Mouse (Mus musculus): Measurements from ENCODE around the gene 2610301B20Rik.
"Not testable (repeated sequence)": the region's sequence is repeated elsewhere in the genome, so short reads cannot be mapped to it uniquely, and the experiment has no call there.

The 2610301B20Rik gene

DNA sequence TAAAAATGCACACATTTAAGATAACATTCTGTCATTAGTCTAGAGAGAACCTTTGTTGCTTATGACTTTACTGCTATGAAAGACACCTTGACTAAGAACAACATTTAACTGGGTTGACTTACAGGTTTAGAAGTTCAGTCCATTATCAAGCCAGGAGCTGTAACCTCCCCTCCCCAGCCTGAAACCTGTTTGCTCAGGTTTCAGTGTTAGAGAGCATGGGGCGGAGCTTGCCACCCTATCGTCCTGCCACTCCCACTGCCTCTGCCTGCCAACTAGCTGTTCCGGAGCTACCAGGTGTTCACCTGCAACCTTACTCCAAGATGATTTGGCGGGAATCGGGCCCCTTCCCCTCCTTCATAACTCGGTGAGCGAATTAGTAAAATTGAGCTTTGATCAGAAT lies 37.1 kb downstream of the 2610301B20Rik start:
- not testable (repeated sequence) for DNase-seq (ENCODE audit: low spot score in 2 of 2)

DNA sequence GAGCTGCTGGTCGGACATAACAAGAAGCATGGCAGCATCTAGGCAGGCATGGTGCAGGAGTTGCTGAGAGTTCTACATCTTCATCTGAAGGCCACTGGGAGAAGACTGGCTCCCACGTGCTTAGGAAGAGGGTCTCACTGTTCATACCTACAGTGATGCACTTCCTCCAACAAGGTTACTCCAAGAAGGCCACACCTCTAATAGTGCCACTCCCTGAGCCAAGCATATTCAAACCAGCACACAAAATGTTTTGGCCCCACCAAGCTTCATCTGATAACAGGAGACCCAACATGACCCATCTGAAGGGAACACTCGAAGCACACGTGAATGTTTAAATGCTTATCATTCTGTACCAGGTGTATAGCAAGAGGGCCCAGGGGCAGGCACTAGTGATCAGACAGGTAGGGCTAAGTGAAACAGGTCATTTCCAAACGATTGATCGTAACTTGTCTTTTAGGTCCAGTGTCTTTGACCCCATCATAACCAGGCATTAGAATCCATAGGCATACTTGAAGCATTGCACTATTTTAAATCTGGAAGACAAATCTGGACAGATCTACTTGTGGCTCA lies 37.7 kb downstream of the 2610301B20Rik start:
- DNase-seq (ENCODE audit: low spot score in 2 of 2), result no peak

DNA sequence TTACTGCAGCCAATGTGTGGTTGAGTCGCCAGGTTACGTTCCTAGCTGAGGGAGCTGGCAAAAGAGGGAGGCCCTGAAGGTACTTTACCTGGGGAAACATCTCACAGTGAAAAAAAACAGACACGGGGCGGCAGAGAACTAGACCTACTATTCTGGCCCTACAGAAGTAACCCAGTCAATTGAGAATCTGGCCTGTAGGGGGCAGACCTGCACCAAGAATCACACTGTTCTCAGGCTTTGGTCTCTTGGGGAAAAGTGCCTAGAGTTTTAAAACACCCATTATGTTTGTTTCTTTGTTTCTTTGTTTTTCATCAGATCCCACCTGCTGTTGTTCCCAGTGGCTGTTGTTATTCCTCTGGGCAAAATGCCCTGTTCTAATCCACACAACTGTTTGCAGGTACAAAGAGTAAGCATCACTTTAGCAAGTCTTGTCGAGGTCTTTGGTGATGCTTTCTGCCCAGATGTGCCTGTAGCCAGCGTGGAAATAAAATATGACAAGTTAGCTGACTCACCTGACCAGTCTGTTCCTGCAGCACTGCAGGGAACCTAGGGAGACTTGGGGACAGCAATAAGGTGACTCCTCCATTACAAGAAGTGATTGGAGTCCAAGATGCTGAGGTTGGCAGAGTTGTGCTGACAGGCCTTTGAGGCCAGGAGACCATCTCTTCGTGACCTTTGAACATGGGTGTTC lies 38.5 kb downstream of the 2610301B20Rik start:
- DNase-seq (ENCODE audit: low spot score in 2 of 2), result peak; percentile 73 to 89

DNA sequence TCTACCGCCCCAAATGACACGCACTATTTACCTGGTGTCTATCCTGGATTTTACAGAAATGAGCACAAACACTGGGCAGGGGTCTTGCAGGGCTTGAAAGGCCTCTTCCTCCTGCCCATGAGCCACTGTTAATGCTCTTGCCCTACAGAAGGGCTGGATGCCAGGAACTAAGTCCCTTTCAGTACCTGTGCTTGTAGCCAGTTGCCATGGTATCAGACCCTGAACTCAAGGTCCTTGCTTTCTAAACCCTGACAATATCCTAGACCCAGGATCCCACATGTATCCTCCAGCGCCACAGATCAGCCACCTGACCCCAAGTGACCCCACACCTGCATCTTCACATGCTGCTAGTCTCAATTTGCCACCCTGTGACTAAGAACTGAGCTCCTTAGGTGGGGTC lies 39.1 kb downstream of the 2610301B20Rik start:
- no peak for DNase-seq (ENCODE audit: low spot score in 2 of 2)

DNA sequence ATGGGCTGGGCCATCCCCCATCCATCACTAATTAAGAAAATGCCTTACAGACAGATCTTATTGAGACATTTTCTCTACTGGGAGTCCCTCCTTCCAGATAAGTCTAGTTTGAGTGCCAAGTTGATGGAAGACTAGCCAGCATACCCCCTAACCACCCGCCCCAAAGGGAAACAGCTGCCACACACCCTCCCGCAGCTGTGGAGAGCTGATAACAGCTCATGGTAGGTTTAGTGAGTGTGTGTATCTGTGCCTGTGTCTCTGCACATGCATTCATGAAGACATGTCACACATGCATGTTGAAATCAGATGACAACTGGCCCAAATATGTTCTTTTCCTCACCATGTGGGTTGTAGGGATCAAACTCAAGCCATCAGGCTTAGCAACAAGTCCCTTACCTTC lies 40.5 kb downstream of the 2610301B20Rik start:
- no peak for DNase-seq (ENCODE audit: low spot score in 2 of 2)

DNA sequence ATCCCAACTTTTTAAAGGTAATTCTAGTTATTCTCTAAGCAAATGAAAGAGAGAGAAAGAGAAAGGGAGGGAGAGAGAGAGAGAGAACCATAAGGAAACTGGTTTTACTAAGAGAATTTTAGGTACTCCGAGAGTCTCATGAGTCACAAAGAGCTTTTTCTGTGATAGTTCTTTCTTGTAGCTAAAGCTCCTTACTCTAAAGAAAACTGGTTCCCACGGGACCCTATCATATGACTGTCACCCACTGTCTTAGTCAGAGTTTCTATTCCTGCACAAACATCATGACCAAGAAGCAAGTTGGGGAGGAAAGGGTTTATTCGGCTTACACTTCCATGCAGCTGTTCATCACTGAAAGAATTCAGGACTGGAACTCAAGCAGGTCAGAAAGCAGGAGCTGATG lies 41.0 kb downstream of the 2610301B20Rik start:
- DNase-seq (ENCODE audit: low spot score in 2 of 2), result peak in 1 of 2 experiments; percentile 53

DNA sequence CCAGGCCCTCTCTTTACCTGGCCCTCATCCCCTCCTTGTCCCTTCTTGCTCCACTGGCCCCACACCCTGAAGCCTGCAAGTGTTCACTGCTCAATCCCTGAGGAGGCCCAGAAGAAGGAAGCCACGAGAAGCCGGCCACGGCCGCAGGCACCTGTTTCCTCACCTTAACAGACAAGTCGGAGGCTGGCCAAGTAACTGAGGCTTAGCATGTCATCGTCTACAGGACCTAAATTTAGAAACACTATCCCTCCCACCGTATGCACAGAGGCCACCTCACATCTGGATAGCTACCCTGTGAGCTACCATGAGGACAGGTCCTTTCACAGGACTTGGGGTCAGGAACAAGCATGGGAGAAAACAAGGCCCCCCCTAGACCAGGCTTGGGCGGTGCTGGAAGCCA lies 44.1 kb downstream of the 2610301B20Rik start:
- no peak for DNase-seq (ENCODE audit: low spot score in 2 of 2)

DNA sequence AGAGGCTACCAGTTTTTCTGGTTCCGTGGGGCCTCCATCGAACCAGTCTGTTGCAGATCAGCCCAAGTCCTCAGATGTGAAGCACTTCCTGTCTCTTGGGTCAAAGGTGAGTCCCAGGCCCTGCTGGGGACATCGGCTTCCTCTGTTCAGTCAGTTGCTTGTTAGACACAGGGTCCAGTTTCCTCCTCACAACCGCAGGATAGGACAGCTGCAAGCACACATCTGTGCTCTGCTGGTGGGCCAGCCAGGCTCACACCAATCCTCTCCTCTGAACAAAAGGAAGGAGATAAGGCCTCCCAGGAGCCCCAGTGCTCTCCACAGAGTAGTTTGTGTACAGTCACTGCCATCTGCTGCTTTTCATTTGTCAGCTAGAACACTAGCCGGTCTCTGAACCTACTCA lies 44.8 kb downstream of the 2610301B20Rik start:
- DNase-seq (ENCODE audit: low spot score in 2 of 2), result peak in 1 of 2 experiments; percentile 16

DNA sequence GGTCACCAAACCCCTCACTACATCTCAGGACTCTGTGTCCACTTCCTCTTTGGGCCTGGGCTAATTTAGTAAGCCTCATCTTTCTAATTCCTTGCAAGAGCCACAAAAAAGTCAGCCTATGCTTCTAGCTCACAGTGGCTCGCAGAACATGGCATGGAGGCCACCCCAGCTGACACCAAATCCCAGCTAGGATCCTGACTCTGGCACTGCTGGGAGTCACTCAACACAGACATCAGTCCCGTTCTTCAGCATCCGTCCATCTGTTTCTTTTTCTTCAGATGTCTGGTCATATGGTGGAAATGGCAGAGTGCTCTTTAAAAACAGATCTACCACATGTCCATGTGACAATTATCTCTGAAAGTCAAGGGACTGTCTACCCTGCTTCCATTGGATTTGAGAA lies 45.2 kb downstream of the 2610301B20Rik start:
- no peak for DNase-seq (ENCODE audit: low spot score in 2 of 2)

DNA sequence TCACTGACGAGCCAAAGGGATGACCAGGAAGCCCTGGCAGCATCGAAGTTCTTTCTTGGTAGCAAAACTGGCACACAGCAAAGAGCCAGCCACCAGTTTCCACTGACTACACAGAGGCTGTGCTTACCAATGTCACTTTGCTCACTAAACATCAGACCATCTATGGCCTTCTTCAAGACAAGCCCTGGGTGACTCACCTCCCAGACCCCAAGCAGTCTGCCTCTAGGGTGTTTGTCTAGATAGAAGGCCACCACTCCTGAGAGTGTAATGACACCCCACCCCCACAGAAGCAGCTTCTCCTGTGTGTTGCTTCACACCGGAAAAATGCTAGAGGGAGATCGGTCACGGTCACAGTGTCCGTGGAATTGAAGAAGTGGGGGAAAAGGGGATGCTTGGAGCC lies 45.7 kb downstream of the 2610301B20Rik start:
- DNase-seq (ENCODE audit: low spot score in 2 of 2), result no peak

DNA sequence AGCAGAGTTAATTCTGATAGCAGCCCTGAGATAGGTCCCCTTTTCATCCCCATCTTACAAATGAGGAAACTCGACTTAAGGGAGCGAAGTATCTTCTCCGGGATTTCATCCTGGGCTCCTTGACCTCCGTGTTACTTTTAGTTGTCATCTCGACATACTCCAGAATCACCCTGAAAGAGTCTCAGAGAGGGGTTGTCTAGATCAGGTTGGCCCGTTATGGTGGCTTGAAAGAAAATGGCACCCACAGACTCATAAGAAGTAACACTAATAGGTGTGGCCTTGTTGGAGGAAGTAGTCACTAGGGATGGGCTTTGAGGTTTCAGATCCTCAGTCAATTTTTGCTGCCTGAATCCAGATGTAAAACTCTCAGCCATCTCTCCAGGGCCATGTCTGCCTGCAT lies 46.3 kb downstream of the 2610301B20Rik start:
- DNase-seq (ENCODE audit: low spot score in 2 of 2), result no peak

DNA sequence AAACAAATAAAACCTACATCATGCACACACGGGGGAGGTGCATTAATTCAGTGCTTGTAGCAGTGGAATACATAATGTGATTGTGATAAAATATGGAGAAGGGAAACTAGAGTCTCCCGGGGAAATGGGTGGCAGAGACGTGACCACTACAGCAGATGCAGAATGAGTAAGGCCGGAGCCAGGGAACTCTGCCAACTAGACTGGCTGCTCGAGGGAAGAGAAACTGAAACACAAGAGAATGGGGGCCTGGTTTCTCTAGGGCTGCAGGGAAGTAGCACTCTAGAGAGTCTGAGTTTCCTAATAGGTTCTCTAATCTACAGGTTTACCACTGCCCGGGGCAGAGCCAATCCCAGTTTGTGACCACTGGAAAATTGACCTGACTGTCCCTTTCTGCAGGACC lies 48.9 kb downstream of the 2610301B20Rik start:
- DNase-seq (ENCODE audit: low spot score in 2 of 2), result peak in 1 of 2 experiments; percentile 24

DNA sequence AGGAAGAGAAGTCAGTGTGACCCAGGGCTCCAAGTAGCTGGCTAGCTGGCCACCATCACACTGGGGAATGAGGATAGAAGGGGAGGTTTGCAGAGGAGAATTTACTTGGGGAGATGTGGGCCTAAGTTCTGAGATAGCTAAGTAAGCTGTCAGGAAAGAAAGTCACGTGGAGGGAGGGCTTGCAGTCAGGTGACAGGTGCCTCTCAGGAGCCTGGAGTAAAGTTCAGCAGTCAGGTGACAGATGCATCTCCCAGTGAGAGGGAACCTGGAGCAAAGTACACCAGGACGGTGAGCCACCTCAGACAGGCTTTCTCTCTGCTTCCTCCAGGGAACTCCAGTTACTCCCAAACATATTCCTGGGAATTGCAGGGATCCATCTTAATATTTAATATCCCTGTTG lies 49.8 kb downstream of the 2610301B20Rik start:
- no peak for DNase-seq (ENCODE audit: low spot score in 2 of 2)

DNA sequence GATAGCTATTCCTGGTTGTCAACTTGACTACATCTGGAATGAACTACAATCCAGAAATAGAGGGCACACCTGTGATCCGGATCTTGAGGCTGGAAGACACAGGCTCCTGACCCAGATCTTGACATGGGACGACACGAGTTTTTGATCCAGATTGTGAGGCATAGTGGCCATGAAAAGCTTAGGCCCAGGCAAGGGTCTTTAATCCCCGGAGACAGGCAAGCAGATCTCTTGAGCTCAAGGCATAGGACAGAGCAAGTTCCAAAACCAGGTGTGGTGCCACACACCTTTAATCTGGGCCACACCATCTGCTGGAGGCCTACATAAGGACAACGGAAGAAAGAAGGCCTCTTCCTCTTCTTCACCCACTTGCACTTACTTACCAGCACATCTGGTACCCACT lies 50.2 kb downstream of the 2610301B20Rik start:
- DNase-seq (ENCODE audit: low spot score in 2 of 2), result no peak

DNA sequence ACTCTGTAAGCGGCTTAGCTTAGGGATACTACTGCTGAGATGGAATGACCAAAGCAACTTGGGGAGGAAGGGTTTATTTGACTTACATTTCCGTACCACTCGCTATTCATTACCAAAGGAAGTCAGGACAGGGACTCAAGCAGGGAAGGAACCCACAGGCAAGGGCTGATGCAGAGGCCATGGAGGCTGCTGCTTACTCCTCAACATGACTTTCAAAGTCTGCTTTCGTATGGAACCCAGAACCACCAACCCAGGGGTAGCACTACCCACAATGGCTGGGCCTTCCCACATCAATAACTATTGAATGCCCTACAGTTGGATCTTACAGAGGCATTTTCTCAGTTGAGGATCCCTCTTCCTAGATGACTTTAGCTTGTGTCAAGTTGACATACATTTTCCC lies 52.1 kb downstream of the 2610301B20Rik start:
- no peak for DNase-seq (ENCODE audit: low spot score in 2 of 2)

DNA sequence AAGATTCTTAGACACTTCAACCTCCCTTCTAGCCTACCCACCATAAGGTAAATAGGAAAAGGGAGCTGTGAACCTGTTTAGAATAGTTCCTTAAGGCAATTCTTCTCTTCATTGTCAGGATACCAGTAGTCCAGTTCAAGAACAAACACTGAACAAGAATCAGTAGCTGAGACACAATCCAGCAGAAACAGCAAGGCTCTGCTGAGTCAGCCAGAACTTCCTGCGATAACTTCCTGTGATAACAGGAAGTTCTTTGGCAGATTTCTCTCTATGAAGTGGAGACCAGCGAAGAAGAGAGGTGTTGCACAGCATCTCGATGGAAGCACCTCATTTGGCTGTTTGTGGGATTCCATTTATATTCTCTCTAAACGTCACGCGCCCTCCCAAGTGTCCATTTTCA lies 53.9 kb downstream of the 2610301B20Rik start:
- no peak for DNase-seq (ENCODE audit: low spot score in 2 of 2)

DNA sequence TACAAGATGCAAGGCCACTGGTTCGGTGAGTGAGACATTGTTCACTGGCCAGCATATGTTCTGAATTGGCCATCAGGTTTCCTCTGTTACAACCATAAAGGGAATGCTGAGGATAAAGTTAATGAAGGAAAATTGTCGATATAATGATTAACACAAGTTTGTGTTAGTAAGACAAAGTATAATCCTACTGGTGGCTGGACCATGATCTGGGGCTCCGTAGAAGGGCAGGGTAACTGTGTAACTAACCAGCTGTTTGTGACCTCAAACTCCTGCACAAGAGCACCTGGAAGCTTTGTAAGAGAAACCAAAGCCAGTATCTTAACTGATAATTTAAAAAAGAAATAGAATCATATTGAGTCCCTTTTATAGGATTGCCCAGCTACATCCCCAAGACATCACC lies 55.4 kb downstream of the 2610301B20Rik start:
- DNase-seq (ENCODE audit: low spot score in 2 of 2), result no peak

DNA sequence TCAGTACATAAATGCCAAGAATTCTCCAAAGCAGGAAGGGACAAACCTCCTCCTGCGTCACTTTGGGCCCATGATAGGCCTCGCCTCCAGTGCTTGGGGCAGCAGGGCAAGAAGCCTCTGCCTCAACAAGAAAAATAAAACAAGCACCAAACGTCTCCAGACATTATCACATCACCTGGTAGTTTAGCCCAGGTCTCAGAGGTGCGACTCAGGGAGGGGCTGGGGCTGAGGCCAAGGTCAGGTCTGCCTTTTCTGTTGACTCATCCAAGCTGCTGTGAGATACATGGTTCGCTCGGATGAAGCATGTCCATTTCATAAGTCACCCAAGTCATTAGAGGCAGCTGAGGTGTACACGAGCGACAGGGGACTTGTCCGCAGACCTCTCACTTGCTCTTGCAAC lies 56.7 kb downstream of the 2610301B20Rik start:
- no peak for DNase-seq (ENCODE audit: low spot score in 2 of 2)

DNA sequence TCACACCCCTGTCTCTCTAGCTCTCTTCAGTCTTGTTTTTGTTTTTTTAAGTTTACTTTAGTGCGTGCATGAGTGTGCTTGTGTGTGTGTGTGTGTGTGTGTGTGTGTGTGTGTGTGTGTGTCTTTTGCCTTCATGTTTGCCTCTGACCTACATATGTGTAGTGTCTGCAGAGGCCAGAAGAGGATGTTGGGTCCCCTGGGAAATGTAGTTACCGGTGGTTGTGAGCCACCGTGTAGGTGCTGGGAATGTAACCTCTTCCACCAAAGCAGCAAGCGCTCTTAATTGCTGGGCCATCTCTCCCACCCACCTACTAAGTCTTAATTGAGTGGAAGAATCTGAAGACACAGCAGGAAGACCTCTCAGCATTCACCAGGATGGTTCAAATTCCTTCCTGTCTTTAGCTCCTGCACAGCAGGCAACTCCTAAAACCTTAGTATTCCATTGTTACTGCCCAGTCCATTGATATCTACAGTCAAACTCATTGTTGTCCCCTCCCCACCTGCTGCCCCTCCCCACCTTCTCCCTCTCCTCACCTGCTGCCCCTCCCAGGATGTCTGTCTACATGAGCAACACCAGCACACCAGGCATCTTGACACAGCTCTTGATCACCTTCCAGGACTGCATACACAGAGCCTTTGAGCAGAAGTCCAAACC lies 57.9 kb downstream of the 2610301B20Rik start:
- DNase-seq (ENCODE audit: low spot score in 2 of 2), result no peak

DNA sequence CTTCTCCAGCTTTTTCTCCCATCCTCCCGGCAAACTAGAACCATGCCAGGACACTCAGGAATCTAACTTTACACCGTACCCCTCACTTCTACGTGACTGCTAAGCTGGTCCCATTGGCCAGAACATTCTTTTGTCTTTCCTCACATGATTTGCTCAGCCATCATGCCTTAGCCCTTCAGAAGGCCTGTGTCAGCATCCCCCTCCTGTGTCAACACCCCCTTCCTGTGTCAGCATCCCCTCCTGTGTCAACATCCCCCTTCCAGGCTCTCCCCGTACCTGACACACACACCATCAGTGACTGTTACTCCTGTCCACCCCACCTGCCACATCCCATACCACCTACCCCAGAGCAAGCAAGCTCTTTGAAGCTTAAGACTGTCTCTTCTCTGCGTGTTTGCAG lies 58.5 kb downstream of the 2610301B20Rik start:
- no peak for DNase-seq (ENCODE audit: low spot score in 2 of 2)

DNA sequence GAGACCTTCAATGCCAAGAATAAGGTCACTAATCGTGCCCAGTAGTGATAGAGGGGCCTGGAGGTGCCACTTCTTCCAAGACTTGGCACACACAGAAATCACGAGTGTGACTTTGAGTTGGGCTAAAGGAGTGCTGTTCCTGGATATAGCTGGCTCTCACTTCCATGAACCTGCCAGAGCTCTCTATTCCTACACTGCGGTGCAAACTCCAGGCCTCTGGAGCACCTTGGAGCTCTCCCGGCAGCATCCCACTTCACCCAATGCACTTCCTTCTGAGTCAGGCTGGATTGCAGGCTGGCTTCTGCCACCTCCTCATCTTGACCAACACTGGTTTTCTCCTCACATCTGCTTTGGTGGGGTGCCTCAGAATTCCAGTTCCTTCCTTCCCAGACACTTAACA lies 62.5 kb downstream of the 2610301B20Rik start:
- no peak for DNase-seq (ENCODE audit: low spot score in 2 of 2)

Measured in natural killer cell, adult 2 months (primary cell).